Mouse (Mus musculus) liver, embryonic 14.5 days (tissue): ENCODE measurements around the gene Dand5.

ENCODE experiments used
- CTCF ChIP-seq: IDR thresholded peaks from 2 replicates; pipeline ENCODE4 v1.5.1; 2016; ENCODE audit warnings: antibody characterized with exemption, low read depth, control low read depth
- EP300 ChIP-seq: IDR thresholded peaks from 2 replicates; pipeline ENCODE4 v1.6.1; 2016; ENCODE audit warnings: antibody characterized with exemption, low read depth

GRCm38 (mm10) chr8:84837912-84838470 is 15.4 kb upstream of the Dand5 start:
- TF ChIP-seq CTCF (no peak), EP300 (no peak)
